Mouse (Mus musculus) kidney, adult 11 months (tissue): ENCODE data around the gene Map3k11.
A peak's percentile ranks its signal among the peaks of the same experiment; 100 is the strongest.
"Not testable (repeated sequence)": the region's sequence is repeated elsewhere in the genome, so short reads cannot be mapped to it uniquely, and the experiment has no call there.

Experiments used
- DNase-seq: peaks from one replicate; pipeline ENCODE4 v3.0.0; 2022

Map3k11 gene

DNA sequence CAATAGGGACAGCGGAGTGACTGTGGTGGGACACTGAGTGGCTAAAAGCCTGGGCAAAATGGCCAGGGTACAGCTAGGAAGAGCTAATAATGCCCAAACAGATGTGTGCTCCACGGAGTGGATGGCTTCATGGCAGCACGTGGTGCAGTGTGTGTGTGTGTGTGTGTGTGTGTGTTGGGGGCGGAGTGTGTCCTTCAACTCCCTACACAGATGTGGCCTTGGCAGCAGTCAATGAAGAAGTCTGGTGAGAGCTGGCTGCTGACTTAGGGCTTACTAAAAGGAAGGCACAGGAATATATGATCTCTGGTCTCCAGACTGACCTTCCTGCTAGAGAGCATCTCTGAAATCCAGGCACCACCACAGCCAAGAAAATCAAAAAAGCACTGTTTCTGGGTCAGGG lies 20.2 kb upstream of the Map3k11 start:
- DNase-seq = no peak

DNA sequence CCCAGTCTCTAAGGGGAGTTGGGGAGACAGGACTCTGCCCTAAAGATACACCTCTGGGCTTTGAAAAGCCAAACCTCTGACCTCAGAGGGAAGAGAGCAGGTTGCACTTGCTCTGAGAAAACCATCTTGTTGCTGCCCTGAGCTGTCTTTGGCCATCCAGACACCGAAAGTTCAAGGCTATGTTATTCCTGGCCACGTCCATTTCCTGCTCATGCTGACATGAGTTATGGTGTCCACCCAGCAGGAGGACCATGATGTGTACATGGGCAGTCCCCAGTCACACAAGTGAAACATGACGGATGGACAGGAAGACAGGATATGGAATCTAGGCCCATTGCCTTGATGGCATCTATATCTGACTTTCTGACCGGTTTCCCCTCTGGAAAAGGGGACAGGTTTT lies 8.1 kb upstream of the Map3k11 start:
- no peak for DNase-seq

DNA sequence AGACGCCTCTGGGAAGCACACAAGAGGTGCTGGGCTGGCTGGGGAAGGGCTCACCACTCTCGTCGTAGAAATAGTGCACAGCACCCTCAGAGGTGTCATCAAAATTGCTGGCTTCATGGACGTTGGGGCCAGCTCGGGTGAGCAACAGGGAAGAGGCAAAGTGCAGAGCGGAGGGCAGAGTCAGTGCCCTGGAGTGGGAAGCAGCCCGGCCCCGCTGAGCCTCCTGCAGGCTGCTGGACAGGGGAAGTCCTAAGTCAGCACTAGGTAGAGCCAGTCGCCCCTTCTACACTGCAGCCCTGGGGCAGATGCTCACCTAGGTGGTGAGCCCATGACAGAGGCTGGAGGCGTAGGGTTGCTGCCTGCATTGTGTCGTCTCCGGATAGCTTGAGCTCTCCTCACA lies 4.3 kb upstream of the Map3k11 start:
- no peak for DNase-seq

DNA sequence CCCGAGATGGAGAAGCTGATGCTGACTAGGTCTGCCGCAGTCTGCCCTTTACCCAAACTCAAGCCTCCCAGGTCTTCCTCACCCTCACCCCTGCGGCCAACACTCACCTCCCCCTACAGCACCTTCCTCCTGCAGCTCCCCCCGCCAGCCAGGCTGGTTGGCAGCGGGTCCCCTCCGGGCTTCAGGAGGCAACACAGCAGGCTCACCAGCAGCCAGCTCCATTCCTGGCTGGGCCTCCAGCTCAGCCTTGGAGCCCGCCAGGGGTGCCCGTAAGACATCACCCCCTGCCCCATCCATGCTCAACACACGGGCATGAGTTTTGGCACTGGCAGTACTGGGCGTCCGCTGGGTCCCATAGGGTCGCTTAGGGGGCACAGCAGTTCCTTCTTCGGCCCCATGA lies 3.6 kb upstream of the Map3k11 start:
- no peak for DNase-seq

DNA sequence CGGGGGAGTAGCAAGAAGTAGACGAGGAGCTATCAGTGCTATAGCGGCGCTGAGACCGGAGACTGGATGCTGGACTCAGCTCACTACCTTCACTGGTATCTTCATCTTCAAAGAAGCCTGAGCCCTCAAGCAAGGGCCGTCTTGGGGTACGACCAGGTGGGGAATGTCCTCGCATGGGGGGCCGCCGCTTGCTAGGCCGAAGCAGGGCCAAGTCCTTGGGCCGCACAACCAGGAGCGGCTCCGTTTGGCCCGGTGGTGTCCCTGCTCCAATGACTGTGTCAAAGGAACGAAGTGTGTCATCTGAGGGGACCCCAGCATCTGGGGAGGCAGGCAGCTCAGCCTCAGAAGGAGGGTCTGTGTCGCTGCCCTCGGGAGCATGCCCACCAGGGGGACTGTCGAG lies 3.1 kb upstream of the Map3k11 start:
- no peak for DNase-seq

DNA sequence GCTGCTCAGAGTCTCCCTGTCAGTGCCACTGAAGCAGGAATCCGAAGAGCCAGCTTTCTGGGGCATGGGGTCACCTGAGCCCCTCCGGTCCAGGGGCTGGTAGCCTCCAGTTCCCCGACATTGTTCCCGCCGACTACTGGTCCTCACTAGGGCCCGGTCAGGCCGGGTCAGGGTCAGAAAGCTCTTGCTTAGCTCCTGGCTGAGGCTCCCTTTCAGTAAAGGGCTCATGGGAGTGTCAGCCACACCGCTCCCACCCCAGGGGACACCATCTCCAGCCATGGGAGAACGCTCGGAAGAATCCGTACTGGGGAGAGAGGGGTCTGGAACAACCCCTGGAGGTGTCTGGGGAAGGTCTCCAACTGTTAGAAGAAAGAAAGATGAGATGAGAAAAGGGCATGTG lies 2.7 kb upstream of the Map3k11 start:
- DNase-seq = no peak

DNA sequence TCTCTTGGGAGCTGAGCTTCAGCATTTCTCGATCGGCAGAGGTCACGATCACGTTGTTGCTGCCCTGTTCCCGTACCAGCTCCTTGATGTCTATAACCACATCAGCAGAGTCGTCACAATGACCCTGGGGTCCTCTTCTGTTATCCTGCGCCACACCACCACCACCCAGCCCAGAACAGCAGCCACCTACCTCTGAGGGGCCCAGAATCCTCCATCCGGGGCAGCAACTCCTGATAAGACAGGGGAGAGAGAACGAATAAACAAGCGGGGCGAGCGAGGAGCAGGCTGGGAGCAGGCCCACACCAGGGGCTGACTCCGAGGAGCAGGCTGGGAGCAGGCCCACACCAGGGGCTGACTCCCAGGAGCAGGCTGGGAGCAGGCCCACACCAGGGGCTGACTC lies 2.1 kb upstream of the Map3k11 start:
- DNase-seq = no peak

DNA sequence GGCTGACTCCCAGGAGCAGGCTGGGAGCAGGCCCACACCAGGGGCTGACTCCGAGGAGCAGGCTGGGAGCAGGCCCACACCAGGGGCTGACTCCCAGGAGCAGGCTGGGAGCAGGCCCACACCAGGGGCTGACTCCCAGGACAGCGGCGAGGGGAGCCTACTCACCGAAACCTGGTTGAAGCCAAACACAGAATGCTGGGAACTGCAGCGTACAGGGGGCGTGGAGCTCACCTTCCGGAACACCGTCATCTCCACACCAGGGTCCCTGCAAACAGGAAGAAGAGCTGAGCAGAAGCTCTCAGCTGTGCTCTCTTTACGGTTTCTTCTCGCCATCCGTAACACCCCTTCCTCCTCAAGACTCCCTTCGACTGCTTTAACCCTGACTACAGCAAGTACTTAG lies 1.6 kb upstream of the Map3k11 start:
- DNase-seq = not testable (repeated sequence)

DNA sequence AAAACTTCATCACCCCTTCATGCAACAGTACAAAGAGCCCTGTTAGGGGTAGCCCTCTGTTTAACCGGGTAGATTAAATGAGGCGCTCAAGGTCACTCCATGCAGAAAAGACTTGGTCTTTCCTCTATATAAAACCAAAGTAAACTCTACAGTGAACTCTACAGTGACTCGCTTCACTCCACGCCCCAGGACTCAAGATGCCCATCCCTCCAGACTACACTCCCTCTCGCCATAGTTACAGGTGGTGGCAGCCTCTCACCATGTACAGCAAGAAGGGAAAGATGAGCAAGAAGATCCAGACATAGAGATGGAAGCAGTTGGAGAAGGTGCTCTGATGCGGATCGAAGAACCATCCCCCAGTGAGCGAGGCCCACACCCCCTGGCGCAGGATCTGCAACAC lies 804 bp upstream of the Map3k11 start:
- no peak for DNase-seq

DNA sequence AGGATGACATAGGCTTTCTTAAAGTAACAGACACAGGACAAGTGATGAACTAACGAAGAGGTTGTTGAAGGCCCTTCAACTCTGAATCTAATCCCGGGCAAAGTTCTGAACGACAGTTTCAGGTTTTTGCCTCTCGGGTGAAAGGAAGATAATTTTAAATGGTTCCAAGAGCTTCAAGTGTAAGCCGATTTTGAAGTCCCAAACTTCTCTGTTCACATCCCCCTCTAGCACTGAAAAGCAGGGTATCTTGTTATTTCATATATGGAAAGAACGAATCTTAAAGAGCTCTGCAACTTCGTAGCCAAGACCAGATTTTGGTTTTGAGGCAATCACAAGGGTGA lies 516 bp downstream of the Map3k11 start:
- DNase-seq = no peak

DNA sequence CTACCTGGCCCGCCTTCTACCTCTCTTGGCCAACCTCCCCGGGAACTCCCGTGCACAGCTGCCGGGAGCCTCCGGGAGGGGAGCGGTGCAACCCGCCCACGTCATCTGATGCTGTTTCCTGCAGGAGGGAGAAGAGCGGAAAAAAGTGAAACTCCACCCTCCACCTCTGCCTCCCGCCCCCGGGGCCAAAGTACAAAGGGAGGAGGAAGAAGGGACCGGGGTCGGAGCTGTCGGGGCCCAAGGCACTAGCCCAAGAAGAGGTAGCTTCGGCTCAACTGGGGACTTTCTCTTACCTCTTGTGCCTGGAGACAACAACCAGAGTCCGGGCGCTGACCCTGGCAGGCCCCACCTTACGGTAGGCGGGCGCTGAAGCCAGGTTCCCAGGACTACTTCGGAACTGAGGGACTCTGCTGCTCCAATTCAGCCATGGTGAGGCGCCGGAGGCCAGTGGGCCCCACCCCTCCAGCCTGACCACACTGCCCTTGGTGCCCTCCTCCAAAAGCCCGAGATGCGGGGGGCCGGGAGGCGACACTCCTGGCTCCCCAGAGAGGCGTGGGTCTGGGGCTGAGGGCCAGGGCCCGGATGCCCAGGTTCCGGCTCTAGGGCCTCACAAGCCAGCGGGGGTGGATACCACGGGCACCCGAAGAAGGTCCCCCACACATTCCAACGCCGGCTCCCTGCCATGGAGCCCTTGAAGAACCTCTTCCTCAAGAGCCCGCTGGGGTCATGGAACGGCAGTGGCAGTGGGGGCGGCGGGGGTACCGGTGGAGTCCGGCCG lies 1.2 kb downstream of the Map3k11 start:
- DNase-seq = peak; percentile 95

DNA sequence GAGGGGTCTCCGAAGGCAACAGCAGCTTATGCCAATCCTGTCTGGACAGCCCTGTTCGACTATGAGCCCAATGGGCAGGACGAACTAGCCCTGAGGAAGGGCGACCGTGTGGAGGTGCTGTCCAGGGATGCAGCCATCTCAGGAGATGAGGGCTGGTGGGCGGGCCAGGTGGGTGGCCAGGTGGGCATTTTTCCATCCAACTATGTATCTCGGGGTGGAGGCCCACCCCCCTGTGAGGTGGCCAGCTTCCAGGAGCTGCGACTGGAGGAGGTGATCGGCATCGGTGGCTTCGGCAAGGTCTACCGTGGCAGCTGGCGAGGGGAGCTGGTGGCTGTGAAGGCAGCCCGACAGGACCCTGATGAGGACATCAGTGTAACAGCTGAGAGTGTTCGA lies 1.8 kb downstream of the Map3k11 start:
- DNase-seq = no peak

DNA sequence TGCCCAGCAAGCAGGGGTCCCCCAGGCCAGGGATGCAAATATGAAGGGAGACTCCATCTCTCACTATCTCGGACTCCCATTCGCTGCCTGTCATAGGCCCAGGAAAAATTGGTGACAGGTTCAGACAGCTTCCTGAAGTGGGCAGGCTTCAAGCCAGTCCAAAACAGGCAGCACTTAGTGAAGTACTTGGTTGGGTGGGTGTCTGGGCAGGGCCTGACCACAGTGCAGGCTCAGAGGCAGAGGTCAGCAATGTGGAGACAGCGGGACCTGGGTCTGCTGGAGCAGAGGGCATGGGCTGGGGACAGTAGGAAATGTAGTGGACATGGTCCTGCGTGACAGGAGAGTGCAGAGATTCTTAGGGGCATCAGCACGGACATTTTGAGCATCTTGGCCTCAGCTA lies 3.1 kb downstream of the Map3k11 start:
- no peak for DNase-seq

DNA sequence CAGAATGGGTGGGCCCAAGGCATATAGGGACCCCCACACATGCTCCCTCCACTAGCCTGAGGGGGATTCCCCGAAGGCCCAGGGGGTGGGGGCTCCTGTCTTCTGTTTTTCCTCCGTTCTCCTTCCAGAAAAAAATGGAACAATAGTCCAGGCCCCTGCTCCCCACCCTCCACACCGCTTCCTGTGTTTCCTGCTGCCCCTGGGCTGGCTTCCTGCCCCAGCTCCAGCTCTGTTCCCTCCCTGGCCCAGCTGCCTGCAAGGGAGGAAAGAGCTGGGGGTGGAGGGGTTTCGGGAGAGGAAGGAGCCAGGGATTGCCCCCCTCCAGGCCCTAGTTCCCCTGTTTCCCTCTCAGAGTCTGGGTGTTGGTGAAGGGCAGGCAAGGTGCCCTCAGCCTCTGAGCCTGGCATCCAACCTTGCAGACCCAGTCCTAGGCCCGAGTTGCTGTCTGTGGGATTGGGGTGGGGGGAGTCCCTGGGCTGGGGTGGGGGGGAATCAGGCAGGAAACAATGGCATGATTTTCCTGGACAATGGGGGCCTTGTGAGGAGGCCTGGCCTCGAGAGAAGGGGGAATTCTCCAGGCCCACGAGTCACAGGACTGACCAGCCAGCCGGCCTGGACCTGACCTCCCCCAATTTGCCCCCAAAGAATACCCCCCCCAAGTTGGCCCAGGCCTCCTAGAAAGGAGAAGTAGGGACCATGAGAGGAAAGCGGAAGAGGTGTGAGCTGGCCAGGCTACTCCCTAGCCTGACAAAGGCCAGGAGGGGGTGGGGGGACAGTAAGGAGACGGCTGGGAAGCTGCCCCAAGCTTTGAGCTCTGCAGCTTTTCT lies 3.8 kb downstream of the Map3k11 start:
- peak; percentile 61 for DNase-seq

DNA sequence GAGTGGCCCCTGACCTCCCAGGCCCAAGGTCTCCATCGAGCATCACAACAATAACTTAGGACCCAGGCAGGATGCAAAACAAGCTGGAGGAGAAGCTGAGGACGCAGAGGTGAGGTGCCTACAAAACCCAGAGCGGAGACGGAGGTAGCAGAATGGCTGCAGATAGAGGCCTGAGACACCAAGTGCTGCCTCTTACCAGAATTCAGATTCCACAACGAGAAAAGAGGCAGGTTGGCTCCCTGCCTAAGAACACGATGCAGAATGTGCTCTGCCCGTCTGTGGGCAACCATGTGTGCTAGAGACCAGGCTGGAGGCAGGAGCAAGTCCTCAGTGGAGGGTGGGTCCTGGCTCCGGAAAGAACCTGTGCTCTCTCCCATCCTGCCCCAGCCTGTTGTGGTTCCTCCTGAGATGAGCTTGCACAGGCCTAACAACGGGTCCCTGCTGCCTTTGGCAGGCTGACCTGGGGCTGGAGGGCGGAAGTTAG lies 4.4 kb downstream of the Map3k11 start:
- no peak for DNase-seq

DNA sequence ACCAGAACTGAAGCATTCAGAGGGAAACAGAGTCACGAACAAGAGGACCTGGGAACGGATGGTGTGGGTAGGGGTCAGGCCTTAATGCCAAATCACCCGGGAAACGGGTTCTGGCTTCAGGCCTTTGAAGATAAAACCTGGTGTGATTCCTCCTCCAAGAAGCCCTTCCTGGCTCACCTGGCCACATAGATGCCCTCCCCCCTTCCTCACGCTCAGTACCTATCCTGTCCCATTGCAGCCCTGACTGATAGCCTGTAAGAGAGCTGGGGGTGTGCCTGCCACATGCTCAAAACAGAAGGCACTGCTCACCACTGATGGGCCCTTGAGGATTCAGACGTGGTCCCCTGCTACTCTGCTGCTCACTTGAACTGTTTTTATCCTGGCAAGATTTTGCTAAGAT lies 5.3 kb downstream of the Map3k11 start:
- DNase-seq = no peak

DNA sequence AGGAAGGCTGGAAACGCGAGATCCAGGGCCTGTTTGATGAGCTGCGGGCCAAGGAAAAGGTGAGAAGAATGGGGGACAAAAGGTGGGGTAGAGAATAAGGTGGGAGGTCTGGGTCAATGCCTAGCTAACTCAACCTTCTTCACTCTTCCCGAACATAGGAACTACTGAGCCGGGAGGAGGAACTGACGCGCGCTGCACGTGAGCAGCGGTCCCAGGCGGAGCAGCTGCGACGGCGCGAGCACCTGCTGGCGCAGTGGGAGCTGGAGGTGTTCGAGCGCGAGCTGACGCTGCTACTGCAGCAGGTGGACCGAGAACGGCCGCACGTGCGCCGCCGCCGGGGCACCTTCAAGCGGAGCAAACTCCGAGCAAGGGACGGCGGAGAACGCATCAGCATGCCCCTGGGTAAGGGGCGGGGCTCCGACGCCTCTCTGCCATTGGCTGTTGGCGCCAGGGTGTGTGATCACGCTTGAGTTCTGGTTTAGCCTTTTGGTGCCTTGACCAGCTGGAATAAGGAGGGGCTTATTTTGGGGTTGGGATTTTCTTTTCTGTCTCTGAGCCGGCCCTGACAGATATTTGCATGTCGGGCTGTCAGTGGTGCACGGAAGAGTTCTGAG lies 7.4 kb downstream of the Map3k11 start:
- DNase-seq = no peak

DNA sequence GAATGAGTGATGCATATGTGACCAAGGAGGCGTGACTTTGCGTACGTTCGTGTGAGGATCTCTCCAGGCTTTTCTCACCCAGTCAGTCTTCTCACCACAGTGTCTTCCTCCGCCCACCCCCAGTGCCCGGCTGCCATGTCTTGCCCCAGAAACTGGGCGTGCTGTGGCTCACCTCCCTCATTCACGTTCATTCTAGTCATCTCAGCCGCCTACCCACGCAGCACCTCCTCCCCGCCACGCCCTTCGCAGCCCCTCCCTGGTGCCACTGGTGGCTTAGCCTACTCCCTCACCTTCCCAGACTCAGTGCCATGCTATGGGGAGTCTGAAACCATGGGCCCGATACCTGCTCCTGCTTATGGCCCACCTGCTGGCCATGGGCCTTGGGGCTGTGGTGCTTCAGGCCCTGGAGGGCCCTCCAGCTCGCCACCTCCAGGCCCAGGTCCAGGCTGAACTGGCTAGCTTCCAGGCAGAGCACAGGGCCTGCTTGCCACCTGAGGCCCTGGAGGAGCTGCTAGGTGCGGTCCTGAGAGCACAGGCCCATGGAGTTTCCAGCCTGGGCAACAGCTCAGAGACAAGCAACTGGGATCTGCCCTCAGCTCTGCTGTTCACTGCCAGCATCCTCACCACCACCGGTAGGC lies 15.7 kb downstream of the Map3k11 start, which contains the start of gene Kcnk7:
Kcnk7 (plus strand) TSS at position 205 of the 638 bp plus-strand sequence.
- DNase-seq = no peak

DNA sequence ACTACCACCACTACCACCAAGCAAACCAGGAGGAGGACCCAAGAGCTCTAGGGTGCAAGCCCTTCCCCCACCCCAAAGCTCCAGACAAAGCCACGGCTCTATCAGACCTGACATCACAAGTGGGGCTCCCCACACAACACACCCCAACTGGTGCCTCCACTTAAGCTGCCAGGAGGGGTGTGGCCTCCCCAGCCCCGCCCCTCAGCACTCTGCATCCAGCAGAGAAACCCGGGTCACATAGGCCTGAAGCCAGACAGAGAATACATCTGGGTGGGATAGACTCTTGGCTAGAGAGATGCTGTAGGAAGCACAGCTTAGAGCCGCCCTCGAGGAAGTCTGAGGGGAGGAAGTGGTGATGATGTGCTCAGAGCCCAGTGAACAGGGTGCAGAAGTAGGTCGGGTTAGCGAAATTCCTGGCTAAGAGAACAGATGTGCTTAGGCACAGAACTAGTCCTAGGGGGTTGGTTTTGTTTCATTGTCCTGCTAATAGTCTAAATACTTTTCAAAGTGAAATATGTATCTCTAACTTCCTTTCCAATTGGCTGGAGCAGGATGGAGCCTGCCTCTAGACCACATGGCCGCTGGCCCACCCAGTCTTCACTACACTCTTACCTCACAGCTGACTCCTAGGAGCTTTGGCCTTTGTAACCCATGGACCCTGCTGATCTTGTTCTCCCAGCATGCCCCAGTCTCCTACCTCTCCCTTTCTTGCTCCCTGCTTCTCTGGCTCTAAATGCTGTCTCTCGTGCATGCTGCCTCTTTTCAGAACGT lies 16.4 kb downstream of the Map3k11 start:
- no peak for DNase-seq

DNA sequence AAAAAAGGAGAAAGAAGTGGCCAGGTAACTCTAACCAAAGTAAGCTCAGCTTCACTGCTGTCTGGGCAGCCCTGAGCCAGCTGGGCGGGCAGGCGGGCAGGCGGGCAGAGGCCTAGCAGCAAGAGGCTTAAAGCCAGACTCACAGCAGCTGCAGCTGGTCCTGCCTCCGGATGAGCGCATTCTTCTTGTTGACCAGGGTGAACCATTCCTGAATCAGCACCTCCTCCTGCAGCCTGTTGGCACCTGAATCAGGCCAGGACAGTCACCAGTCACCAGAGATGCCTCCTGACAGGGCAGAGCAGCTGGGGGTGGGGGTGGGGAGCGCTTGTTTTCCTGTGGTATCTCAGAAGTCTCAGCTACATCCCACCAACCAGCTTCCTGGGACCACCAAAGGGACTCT lies 21.5 kb downstream of the Map3k11 start:
- no peak for DNase-seq

DNA sequence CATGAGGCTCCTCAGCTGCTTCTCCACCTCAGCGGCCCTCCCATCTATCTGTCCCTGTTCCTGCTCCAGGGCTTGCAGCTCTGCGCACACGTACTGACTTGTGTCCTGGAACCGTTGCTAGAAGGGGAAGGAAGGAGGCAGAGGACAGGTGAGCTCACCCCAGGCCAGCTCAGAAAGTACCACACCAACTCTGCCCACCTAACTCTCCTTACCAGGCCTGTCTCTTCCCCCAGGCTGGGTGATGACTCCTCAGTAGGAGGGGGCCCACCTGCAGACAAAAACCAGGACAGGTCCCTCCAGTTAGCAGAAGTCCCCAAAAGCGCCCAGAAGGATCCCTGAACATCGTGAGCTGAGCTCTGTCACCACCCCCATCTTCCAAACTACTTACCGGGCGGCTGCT lies 22.0 kb downstream of the Map3k11 start:
- DNase-seq = no peak

DNA sequence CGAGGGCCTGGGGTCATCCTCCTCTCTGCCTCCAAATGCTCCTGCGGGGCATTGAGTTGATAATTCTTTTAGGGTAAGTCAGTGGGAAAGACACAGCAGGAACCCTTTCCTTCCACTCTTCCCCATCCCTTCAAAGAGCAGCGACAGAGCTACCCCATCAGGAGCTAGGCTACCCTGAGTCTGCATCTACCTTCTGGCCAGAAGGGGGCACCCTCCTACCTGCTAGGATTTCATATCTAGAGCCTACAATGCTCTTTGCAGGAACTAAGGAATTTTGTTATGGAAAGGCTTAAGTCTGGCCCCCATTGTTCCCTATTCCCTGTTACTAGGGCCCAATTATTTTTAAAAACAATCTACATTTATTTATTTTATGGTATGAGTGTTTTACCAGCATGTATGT lies 22.7 kb downstream of the Map3k11 start:
- peak; percentile 68 for DNase-seq
